Mouse (Mus musculus): ENCODE measurements around the gene Kcnh4.

The Kcnh4 gene

DNA sequence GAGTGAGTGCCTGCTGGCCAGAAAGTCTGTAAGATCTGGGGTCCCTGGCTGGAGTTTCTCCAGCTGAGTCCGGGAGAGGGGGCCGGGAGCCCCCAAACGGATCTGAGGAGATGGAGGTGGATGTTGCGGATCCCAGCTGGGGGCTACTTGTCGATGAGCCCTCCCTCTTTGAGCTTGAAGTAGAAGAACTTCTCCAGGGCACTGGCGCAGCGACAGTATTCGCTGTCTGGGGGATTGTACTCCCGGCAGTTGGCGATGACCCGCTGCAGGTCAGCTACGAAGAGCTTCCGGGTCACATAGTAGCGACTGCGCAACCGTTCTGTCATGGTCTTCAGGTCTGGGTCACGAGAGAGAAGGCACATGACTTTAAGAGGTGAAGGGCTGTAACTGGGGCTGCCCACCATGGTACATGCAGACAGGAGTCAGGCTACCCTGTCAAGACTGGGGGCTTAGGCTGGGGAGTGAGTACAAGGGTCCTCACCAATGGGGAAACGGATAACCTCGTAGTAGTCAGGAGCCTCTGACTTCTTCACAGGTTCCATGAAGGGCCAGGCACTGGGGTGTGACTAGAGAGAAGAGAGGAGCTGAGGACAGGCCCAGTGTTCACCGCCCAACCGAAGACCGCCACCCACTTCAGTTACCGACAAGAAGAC lies 54.5 kb downstream of the Kcnh4 start:
- DNase-seq: no peak

DNA sequence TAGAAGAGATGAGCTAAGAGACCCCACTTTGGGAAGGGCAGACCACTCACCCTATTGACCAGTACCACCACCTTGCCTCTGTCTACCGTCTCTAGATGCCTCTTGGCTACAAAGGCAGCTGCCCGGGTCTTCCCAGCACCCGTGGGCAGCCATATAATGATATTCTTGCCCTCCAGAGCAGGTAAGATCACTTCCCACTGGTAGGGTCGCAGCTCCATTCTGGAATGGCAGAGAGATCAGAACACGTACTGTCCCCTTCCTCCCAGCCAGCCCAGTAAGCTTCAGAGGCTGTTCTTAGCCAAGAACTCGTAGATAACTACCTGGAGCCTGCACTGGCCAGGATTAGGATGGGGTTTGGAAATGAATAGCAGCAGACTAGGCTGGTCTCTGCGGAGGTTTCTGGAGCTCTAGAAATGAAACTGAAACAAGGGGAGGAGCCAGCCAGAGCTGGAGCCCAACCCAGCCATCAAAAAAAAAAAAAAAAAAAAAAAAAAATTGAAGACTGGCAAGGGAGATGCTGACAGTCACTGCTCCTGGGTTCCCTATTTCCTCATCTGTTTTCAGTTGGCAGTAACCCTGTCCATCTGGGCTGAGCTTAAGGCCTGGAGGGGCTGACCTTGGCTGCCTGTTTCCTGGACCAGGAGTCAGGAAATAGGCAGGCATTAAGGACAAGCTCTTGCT lies 55.8 kb downstream of the Kcnh4 start, which contains the start of gene Dhx58:
Gene Dhx58 (minus strand): TSS at position 421 of the 681 bp plus-strand sequence.
- no peak for DNase-seq

DNA sequence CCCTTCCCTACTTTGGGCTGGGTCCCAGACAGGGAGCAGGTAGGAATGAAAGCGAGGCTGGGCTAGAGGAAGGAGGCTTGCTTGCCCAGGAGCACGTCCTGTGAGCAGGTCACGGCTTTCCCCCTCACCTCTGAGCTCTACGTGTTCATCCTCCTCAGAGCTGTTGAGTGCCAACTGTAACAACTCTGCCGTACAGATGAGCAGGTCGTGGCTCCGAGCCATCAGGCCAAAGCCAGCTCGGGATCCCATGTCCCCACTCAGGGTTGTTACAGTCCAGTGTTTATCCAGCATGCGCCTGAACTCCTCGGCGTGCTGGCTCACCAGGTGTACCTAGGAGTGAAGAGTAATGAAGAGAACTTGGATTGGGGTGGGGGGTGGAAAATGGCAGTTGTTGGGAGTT lies 56.4 kb downstream of the Kcnh4 start:
- peak; percentile 57 for DNase-seq

DNA sequence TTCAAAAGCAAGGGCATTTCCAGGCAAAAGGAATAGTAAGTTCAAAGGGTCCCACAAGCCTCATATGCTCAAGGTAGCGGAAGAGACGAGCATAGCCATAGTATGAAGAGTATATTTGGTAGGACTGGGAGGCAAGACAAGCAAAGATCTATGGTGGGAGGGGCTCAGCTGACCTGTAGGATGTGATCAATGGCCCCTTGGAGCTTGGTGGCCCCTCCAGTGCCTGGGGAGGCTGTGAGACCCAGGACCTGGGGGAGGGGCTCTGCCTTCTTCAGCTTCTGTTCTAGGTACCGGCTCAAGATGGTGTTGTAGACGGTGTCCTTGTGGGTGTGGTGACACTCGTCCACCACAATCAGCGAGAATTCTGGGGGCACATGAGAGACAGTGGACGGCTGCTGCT lies 56.8 kb downstream of the Kcnh4 start:
- DNase-seq: no peak

DNA sequence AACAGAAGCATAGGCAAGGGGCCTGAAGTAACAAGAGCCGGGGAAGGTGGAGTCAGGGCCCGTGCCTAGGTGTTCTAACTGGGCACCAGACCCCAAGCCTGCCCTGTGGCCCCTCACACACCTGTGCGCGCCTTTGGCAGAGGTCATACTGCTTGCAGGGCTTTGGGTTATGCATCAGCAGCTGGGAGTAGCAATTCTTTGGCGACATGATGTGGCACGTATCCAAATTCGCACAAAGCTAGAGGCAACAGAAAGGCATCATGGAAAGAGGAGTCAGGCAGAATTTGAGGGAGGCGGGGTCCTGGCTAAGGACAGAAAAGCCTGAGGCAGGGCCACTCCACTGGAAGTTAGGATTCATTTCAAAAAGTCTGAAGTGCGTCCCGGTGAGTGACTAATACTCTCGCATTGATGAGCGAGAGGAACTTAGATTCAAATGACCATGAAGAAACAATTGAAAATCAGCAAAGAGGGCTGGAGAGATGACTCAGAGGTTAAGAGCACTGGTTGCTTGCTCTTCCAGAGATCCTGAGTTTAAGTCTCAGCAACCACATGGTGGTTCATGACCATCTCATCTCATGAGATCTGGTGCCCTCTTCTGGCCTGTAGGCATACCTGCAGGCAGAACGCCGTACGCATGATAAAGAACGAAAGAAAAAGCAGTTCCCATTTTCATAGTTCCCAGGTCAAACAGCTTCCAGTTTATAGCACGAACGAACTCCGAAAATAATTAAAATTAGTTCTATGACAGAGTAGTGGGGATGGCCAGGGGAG lies 57.5 kb downstream of the Kcnh4 start:
- DNase-seq: peak; percentile 68

DNA sequence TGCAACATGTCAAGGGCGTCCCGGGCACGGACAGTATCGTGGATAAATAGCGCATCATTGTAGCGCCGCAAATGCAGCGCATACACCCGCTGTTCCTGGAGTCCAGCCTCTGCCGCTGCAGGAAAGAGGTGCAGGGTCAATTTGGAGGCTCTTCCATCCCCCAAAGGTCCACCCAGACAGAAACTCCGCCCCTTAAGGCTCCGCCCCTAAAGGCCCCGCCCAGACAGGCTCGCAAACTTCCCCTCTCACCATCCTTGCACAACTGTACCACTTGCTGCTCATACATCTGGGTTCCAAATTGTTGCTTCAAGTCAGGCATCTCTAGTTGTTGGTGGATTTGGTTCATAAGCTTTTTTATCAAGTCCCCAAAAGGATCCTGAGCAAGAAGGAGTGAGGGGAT lies 58.4 kb downstream of the Kcnh4 start:
- DNase-seq: peak; percentile 52

DNA sequence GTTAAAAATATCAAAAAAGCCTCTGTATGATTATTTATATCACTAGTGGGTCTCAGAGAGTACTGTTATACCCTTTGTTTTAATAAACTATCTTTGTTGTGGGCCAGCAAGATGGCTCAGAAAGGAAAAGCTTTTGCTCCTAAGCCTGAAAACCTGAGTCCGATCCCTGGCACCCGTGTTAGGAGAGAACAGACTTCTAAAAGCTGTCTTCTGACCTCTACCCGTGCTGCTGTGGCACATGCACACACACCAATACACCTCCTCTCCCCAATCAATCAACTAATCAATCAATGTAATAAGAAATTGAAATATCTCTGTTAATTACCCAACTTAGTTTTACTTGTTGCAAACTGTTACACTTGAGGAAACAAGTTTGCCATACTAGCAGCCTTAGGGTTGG lies 59.0 kb downstream of the Kcnh4 start:
- DNase-seq: no peak

DNA sequence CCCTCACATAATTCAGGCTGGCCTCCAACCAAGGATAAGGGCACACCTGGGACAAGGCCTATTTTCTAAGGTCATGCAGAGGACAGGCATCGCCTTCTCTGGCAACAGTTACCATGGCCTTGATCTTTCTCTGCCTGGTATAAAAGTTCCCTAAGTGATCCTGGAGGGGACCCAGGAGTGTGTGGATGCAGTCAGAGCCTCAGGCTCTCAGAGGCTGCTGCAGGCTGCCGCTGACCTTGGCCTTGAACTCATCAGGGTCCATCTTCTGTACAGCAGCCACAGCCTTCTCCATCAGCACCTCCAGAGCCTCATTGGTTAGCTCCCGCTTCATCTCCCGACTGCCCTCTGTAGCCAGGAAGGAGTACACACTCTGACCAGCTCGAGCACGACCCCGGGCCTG lies 61.8 kb downstream of the Kcnh4 start:
- DNase-seq: no peak

DNA sequence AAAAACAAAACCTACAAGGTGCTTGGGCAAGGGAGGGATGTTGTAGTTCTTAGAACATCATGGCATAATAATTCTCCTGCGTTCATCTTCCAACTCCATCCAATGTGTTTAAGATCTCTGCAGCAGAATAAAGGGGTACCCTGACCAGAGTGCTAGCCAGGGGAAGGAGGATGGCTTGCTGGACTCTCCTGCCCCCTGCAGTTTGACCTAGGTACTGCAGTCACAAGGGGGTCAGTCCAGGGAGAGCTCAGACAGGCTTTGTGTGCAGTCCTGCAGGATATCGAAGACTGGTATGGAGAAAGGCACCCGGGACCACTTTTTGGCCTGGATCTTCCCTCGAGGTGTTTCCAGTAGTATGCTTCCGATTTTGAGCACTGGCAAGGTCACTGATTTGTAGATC lies 64.8 kb downstream of the Kcnh4 start:
- peak; percentile 78 for DNase-seq

DNA sequence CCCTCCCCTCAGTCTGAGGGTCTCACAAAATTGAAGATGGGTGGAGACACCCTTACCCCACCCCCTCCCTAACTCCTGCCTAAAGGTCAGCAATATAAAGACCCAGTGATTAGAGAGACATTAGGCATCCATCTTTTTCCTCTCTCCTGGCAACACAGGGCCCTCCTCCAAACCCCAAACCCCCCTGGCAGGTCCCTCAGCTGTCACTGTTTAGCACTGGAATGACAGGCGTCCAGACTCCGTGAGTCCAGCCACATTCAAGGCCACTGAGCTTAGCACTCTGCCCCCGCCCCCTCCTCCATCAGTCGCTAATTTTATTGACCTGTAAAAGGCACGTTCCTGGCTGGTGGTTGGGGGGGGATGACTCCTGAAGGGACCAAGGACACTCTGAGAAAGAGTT lies 66.6 kb downstream of the Kcnh4 start:
- DNase-seq: no peak

DNA sequence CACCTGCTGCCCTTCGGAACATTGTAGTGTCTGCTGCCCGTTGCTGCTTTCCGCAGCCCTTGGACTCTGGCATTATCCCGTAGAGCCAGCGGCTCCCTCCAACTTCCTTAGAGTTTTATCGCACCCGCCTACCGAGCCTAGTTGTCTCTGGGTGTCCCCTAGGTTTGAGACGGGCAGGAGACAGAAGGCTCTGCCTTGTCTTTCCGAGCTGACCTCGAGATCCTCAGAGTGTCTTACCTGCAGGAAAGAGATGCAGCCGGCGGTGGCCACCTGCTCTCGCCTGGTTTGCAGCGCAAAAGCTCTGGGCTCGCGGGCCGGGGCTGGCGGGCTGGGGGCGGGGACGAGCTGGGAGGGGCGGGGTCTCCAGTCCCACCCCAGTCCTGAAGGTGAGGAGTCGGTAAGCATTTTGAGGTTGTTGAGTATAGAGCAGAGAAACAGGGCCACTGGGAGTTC lies 67.6 kb downstream of the Kcnh4 start, which contains the start of gene Zfp385c:
Gene Zfp385c (minus strand): TSS at position 292 of the 453 bp plus-strand sequence.
- DNase-seq: no peak

DNA sequence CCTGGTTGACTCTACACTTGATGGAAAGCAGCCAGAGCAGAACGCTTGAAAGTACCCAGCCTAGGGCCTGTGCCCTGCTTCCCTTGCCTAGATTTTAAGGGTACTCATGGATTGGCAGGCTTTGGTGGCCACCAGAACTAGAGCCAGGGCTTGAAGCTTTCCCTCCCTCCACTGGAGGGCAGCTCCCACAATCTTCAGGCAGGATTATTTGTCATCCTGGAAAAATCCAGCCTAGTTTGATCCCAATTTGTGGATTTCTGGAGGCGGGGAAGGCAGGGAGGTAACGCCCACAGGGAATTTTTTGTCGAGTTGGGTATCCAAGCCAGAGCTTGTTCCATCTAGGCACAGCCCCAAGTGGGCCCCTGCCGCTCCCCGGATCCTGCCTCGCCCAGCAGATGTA lies 69.4 kb downstream of the Kcnh4 start:
- no peak for DNase-seq
